Mouse (Mus musculus) splenic B cell, adult 2 months (primary cell): ENCODE data around the gene Ak4.

ENCODE experiments used
- DNase-seq: peaks from one replicate; pipeline ENCODE4 v3.0.0-alpha.2; 2011; ENCODE audit warnings: low read depth, low spot score
- H3K27me3 ChIP-seq: 2 replicates; pipeline ENCODE4 v1.6.1; 2012; ENCODE audit warnings: mild to moderate bottlenecking, low read length, moderate library complexity, mixed read lengths; ENCODE audit not compliant: control insufficient read depth, poor library complexity, insufficient read depth, severe bottlenecking
- H3K36me3 ChIP-seq: 2 replicates; pipeline ENCODE4 v1.6.1; 2012; ENCODE audit warnings: mild to moderate bottlenecking, low read length, moderate library complexity, mixed read lengths; ENCODE audit not compliant: control insufficient read depth, poor library complexity, insufficient read depth, severe bottlenecking

Ak4 gene

GRCm38 (mm10) chr4:101507571-101508422, 88.7 kb downstream of the Ak4 start:
- no peak for DNase-seq
- Histone ChIP-seq H3K36me3 (no peaks in the 10 kb centered on the region), H3K27me3 (no peaks in the 10 kb centered on the region)

- Histone ChIP-seq H3K36me3 (no peaks in the 10 kb centered on the region), H3K27me3 (no peaks in the 10 kb centered on the region)
- no peak for DNase-seq
These were observed 89.4 kb downstream of the Ak4 start for GRCm38 (mm10) chr4:101508431-101508830.

- H3K36me3 ChIP-seq = no peaks in the 10 kb centered on the region
- DNase-seq = peak; percentile 25
- no peaks in the 10 kb centered on the region for H3K27me3 ChIP-seq
These were observed 89.9 kb downstream of the Ak4 start for GRCm38 (mm10) chr4:101508851-101509577.

- H3K36me3 ChIP-seq = no peaks in the 10 kb centered on the region
- DNase-seq = no peak
These were observed 91.2 kb downstream of the Ak4 start for GRCm38 (mm10) chr4:101510111-101510903.

GRCm38 (mm10) chr4:101510904-101511210, 91.8 kb downstream of the Ak4 start:
- no peaks in the 10 kb centered on the region for H3K36me3 ChIP-seq
- H3K27me3 ChIP-seq = no peaks in the 10 kb centered on the region
- no peak for DNase-seq

More at GRCm38 (mm10) chr4:101510111-101510903, 91.2 kb downstream of the Ak4 start:
- H3K27me3 ChIP-seq = no peaks in the 10 kb centered on the region

- H3K36me3 ChIP-seq = no peaks in the 10 kb centered on the region
- no peaks in the 10 kb centered on the region; the same call in 1 of the 2 replicates for H3K27me3 ChIP-seq
- no peak for DNase-seq
These were observed 92.9 kb downstream of the Ak4 start for GRCm38 (mm10) chr4:101511768-101512521.

GRCm38 (mm10) chr4:101513251-101513650, 94.2 kb downstream of the Ak4 start:
- no peak for DNase-seq
- Histone ChIP-seq H3K36me3 (no peaks in the 10 kb centered on the region), H3K27me3 (no peaks in the 10 kb centered on the region; the same call in 1 of the 2 replicates)

- DNase-seq = no peak
- Histone ChIP-seq H3K27me3 (no peaks in the 10 kb centered on the region; the same call in 1 of the 2 replicates), H3K36me3 (no peaks in the 10 kb centered on the region)
These were observed 96.8 kb downstream of the Ak4 start for GRCm38 (mm10) chr4:101515853-101516252.
